Mouse (Mus musculus): ENCODE results near the gene Scfd2. TPM values are rescaled to one million over a fixed set of nuclear protein-coding genes. Genes with fewer than 3 reads are reported as not detected.
A peak's percentile ranks its signal among the peaks of the same experiment; 100 is the strongest.

Gene Scfd2
- total RNA-seq (2015; ENCODE audit: low replicate concordance) (7.1 and 10.8 TPM in 2 replicates), total RNA-seq (2017; ENCODE audit: low replicate concordance) (2.2 and 3.8 TPM in 2 replicates)

DNA sequence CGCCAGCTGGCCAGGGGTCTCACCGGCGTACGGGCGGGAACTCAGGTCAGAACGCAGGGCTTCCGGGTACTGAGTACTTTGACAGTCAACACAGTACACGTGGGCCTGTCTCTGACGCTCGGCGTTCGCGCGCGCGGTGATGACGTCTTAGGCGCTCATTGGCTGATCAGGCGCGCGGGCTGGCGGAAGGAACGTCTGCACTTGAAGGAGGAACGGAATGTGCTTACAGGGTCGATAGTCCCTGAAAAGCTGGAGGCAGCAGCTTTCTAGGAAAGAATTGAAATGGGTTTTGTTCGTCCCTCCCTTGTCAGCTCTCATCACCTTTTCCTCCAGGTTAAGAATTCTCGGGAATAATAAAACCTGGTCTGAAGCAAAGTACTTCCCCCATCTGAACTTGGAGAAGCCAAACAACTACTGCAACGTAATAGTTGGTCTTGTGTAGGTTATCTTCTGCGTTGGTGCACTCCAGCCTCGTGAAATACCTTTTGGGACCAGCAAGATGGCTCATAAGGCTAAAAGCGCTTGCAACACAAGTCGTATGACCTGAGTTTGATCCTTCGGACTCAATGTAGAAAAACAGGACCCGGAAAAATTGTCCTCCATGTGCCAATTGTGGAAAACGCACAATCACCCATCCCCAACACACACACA is at the start of gene Scfd2:
TSS of gene Scfd2 (minus strand) at position 130 of the 651 bp plus-strand sequence.
- peak; percentile 89 for ATAC-seq (replicated peaks; ENCODE audit: low FRiP score, poor library complexity, severe bottlenecking)

DNA sequence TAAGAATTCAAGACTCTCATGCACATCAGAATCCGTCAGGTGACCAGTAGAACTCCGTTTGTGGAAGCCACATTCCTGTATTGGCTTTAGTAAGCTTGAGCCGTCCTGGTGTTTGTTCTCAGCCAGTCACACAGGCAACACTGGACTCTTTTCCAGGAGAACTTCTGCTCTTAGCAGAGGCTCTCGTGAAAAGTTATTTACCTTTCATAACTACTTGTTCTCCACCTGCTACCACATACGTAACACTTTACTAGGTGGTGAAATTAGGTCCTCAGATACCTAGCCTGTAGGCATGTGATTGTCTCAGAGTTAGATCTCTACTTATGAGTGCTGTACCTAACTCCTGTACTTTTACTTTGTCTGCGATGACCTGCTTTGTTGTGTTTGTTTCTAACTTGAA is 40.2 kb upstream of the Scfd2 start:
- ATAC-seq (replicated peaks; ENCODE audit: low FRiP score, poor library complexity, severe bottlenecking): no peak

DNA sequence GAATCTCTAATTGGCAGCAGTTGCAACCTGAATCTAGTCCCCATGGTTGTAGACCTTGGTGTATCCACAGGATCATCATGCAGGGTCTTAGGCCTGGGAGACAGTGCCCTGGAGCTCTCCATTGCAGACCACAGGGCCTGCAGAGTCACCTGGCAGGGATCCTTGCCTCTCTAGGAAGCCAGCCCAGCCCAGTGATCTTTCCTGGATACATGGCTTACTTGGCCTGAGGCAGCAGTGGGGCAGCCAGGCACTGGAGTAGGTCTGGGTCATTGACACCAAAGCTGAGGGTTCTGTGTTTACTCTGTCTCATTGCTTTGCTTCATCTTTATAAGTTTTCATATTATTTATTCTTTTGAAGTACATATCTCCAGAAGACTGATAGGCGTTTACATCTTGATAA is 29.6 kb upstream of the Scfd2 start:
- no peak for ATAC-seq (replicated peaks; ENCODE audit: low FRiP score, poor library complexity, severe bottlenecking)

DNA sequence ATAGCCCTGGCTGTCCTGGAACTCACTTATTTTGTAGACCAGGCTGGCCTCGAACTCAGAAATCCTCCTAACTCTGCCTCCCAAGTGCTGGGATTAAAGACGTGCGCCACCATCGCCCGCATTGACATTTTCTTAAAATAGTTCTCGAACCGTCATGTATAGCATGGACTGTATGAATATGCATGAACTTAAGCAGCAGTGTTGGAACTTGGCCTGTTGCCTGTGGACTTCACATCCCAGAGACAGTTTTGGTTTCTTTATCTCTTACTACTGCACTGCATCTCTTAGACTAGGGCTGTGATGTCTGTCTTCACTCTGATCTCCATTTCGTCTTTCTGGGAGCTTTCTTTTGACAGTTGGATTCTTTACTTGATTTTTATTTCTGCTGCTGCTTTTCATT is 18.0 kb upstream of the Scfd2 start:
- no peak for ATAC-seq (replicated peaks; ENCODE audit: low FRiP score, poor library complexity, severe bottlenecking)

DNA sequence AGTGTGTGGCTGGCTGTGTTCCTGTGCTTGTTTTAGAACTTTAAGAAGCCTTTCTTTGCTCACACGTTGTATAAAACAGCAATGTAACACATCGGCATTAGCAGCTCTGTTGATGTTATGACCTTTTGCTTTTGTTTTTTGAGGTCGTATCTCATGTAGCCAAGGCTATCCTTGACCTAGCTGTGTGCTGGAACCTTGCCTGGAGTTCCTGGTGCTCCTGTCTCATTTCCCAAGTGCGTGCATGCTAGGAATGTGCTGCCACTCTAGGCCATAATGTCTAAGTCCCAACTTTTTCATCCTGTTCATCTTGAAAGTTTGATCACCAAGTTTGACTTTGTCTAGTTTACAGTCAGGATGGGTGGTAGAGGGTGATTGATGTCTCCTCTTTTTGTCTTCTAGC is 14.0 kb upstream of the Scfd2 start:
- no peak for ATAC-seq (replicated peaks; ENCODE audit: low FRiP score, poor library complexity, severe bottlenecking)

DNA sequence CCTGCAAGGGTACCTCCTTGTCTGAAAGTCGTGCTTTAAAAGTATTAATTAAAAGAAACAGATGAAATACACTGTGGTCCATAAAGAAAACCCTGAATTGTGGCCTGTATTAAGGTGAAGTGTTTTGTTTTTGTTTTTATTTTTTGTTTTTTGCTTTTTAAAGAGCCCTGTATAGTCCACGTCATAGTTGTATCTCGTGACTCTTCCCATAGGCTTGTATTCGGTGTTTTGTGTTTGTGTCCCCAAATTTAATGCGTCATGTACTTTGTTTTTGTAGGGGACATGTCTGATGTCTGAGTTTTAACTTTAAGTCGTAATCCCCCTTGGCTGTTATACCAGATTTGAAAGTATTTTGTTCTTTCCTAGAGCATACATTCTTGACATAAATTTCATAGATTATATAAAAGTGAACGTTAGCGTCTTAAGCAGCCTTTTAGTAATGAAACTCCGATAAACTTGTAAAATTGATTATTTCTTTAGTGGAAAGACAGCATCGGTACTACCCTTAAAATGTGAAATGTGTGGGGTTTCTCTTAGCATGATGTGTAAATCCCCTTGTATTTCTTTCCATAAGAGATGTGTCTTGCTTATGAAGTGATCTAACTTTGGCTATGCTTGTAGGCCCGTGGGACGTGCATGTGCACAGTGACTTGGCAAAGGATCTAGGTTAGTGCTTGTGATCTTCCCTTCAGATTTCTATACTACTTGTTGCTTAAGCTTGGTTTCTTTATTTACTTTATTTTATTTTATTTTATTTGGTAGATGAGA is 4.8 kb upstream of the Scfd2 start:
- no peak for ATAC-seq (replicated peaks; ENCODE audit: low FRiP score, poor library complexity, severe bottlenecking)

DNA sequence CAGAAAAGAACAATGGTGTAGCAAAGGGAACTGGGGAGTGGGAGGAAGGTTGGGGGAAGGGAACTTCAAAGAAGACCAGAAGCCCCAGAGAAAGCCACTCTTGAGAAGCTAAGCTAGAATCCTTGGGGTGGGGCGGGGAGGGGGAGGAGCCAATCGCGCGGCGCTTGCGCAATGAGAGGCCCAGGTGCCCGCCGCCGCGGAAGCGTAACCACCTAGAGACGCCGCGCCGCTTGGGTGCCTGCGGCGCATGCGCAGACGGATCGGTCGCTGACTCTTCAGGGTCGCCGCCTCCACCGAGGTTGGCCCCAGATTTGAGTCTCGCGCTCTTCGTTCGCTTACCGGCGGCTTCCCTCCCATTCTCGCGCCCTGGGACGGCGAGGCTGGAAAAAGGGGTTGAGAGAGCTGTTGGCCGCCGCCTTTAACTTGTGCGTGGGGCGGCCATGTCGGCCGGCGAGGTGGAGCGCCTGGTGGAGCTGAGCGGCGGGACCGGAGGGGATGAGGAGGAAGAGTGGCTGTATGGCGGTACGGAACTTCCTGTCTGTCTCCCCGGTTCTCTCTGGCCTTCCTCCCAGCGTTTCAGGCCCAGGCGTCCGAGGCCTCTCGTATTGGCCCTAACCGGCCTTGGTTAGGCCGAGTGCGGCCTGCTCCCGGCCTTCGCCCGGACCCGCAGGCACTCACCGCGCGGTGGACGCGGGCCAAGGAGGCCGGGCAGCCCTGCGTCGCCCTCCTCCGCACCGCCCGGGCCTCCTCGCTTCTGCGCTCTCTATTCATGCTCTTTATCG is 3.9 kb upstream of the Scfd2 start, which contains the start of gene Fip1l1:
TSS of gene Fip1l1 (plus strand) at position 210 of the 782 bp plus-strand sequence.
- ATAC-seq (replicated peaks; ENCODE audit: low FRiP score, poor library complexity, severe bottlenecking): peak; percentile 74

DNA sequence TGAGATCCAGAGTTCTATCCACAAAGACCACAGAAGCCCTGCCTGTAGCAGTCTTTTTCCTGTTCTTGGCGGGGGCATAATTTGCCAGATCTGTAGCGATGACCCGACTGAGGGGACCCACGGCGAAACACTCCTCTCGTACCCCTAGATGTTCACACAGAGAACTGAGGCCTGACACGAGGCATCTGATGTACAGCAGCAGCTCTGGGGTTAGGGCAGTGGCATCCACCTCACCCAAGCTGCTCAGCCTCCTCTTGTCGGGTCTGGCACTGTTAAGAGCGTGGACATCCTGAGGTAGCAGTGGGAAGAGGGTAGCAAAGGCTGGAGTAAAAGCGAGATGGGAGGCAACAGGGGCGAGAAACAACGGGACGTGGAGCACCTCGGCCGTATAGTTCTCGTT is 774 bp downstream of the Scfd2 start:
- no peak for ATAC-seq (replicated peaks; ENCODE audit: low FRiP score, poor library complexity, severe bottlenecking)

DNA sequence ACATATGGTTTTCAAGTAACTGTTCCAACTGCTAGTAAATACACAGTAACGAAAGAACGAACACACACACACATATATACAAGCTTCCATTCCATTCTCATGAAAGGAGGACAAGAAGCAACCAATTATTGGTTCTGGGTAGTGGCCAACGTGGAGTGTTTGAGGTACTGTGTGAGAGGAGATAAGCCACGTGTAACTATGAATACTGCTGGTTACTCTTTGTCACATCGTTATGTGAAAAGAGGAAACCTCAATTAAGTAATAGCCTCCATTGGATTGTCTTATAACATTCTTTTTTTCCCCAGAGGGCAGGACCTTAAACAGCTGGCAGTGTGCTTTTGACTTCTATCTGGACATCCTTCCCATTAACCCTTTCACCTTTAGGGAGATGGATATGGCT is 4.5 kb downstream of the Scfd2 start:
- no peak for ATAC-seq (replicated peaks; ENCODE audit: low FRiP score, poor library complexity, severe bottlenecking)

DNA sequence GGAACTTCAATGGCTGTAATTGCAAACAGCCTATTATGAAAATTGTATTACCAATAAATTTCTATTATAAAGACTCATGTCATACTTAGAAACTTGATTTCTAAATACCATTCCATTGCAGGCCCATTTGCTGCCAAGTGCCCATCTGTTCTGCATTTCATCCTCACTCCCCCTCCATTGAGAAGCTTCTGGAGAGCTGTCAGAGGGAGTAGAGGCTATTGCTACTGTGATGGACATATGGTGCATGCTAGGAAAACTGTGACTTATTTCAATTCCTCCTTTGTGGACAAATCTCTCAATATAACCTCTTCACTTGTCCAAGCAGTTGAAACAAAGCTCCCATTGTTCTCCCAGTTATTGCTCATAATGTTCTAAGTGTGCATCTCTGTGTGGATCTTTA is 19.9 kb downstream of the Scfd2 start:
- no peak for ATAC-seq (replicated peaks; ENCODE audit: low FRiP score, poor library complexity, severe bottlenecking)

DNA sequence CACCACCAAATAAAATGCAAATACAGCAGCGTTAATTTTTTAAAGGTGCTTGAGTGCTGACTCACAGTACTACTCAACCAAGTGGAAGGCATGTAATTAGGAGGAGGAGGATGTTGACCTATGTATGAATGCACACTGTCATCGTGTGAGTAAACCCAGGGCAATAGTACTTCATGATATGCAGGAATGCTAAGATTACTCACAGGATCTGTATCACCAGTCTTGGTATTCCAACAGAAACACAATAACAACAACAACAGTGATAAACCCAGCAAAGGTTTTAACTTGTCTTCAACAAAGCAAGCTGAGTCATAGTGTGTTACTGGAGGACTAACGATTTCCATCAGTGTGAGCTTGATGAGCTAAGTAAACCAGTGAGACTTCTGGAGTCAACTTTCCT is 38.9 kb downstream of the Scfd2 start:
- ATAC-seq (replicated peaks; ENCODE audit: low FRiP score, poor library complexity, severe bottlenecking): no peak

DNA sequence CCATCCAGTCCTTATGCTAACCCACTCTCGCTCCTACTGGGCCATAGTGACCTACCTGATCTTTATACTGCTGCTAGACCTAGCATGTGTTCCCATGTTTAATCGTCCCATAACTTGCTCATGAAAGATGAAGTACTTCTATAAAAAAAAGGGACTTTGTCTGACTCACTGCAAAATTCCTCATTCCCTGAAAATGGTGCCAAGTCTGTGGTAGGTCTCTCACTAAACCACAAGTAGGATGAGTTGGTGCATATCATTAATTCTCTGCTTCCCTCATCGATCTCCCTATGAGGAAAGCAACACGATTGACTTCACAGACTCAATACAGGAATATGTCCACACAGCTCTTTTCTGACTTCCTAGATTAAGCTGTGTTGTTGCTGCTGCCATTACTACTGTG is 46.9 kb downstream of the Scfd2 start:
- no peak for ATAC-seq (replicated peaks; ENCODE audit: low FRiP score, poor library complexity, severe bottlenecking)

DNA sequence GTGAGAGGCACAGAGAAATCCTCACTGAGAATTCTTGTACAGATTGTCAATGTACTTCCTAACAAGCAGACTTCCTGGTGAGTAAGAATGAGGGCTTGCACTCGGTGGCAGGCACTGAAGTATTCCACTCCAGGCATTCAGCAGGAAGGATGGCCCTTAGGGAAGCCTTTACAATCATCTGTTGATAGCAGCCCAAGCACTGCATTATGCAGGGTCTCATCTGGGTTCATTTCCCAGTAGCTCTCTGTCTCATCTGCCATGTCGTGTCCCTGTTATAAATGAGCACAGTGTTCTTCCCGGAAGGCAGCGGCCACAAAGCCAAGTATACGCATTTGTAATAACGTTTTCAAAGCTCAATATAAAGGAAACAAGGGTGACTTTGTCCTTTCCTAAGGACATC is 48.9 kb downstream of the Scfd2 start:
- ATAC-seq (replicated peaks; ENCODE audit: low FRiP score, poor library complexity, severe bottlenecking): no peak

DNA sequence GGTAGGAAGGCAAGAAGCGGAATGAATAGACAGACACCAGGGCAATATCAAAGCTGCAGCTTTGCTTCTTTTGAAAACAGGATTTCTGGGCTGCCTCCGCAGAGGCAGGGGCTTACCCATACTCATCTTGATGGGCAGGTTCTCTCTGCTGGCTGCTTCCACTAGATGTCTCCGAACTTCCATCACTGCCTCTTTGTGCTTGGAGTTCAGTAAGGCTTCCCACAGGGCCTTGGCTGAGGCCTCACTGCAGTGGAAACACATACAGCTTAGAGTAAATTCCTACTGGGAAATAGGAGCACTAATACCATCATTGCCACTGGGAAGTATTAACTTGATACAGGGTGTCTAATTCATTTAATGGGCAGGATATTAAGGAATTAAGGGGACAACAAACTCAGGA is 49.5 kb downstream of the Scfd2 start:
- ATAC-seq (replicated peaks; ENCODE audit: low FRiP score, poor library complexity, severe bottlenecking): no peak

DNA sequence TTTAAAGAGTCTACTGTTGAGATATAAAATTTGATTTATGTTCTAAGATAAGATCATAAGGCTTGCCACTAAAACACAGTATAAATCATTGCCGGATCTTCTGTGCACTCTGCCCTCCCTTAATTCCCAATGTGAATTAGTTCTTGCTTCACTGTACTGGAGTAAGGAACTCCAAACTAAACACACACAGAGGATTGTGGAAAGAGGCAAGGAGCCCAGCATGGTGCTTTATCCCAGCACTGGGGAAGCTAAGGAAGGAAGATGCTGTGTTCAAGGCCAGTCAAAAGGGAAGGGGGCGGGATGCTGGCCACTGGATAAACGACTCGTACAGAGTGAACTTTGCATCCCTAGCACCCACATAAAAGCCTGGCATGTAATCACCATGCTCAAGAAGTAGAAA is 51.1 kb downstream of the Scfd2 start:
- ATAC-seq (replicated peaks; ENCODE audit: low FRiP score, poor library complexity, severe bottlenecking): no peak

DNA sequence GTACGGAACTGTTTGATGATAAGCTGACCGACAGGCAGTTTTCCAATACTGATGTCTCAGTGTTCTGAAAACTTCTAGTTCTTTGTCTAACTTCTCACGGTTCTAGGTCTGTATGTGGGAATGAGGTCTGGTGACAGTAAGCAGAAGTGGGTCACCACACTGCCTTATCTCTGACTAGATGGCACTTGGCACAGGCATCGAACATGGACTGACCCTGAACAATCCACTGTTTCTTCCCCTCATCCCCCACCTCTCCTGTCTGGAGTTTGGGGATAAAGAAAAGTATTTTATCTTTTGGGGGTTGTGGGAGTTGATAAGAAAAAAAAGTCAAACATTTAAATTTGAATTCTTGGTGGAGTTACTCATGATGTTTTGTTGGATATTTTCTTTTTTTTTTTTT is 51.6 kb downstream of the Scfd2 start:
- ATAC-seq (replicated peaks; ENCODE audit: low FRiP score, poor library complexity, severe bottlenecking): no peak

DNA sequence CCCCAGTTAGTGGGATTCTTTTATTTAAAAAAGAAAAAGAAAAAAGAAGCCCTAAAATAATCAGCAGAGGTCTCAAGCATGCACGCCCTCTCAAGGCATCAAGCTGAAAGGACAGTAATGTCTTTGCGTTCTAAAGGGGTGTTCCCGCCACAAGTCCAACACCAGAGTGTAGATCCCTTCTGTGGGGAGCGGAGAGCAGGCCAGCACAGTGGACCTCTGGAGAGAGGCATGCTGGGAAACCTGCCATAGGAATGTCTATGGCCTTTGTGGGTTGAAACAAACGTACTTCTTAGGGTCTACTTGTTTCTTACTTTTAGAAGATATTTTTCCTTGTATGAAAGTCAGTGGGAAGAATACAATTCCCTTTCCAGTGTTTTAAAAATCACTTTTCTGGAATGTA is 52.4 kb downstream of the Scfd2 start:
- no peak for ATAC-seq (replicated peaks; ENCODE audit: low FRiP score, poor library complexity, severe bottlenecking)

DNA sequence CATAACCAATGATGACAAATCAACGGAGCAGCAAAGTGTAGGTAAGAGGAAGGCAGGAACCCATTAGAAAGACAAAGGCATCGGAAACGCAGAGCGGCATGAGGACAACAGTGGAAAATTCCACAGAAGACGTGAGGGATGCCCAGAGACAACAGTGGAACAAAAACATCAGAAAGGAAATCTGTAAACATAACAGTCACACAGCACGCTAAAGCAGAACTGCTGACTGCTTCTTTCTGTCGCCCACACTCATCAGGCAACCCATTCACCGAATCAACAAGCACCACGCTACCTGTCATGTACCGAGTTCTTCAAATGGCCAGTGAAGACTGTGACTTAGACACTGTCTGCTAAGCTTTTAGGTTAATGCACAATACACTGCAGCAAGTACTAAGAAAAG is 55.0 kb downstream of the Scfd2 start:
- no peak for ATAC-seq (replicated peaks; ENCODE audit: low FRiP score, poor library complexity, severe bottlenecking)

DNA sequence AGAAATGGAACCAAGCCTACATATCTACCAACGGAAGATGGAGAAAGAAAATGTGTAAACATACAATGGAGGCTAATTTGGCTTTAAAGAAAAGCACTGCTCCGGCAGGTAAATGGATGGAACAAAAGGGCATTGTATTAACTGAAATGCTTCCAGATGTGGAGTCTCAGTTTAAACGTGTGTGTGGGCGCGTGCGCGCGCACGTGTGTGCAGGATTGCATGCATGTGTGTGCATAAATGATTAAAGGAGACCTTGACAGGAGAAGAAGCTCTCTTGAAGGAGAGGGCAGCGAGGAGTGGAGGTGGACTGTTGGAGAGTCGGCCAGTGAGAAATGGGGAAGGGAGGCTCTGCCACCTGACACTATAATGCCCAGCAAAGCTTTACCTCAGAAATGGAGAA is 58.4 kb downstream of the Scfd2 start:
- ATAC-seq (replicated peaks; ENCODE audit: low FRiP score, poor library complexity, severe bottlenecking): no peak

DNA sequence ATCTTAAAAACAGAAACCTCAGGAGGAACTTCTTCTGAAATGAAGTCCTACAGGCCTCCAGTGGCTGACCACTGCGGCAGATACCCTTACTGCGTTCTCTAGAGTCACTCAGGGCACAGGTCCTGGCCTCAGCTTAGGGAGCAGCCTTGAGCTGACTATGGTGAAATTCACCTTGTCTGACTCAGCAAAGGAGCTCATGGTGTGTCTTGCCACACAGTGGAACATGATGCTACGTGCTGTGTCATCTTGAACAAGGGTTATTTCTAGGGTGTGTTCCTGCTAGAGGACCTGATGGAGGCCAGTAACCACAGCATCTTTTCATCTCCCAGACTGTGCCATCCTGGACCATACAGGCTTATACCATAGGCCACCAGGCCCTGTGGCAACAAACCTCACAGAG is 60.7 kb downstream of the Scfd2 start:
- ATAC-seq (replicated peaks; ENCODE audit: low FRiP score, poor library complexity, severe bottlenecking): no peak

DNA sequence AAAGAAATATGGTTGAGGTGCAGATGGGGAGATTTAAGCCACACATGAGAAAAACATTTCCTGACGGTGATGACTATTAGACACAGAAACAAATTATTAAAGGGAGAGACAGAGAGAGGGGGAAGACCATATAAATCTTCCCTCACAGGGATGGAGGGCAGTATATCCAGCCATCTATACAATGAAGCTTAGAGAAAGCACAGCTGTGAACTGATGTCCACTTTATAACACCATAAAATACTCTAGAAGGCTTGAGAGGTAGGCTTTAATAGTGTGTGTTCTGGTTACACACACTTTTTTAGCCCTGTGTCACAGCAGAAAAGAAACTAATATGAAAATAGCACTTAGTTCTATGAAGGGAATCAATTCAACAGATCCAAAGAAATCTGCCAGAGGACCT is 61.9 kb downstream of the Scfd2 start:
- ATAC-seq (replicated peaks; ENCODE audit: low FRiP score, poor library complexity, severe bottlenecking): no peak

Data from erythroid progenitor cell, adult 5-6 weeks (primary cell).